Mouse (Mus musculus): Measurements from ENCODE around the gene B3gnt6. TPM values are rescaled to one million over a fixed set of nuclear protein-coding genes. Genes with fewer than 3 reads are reported as not detected.
"Not testable (repeated sequence)": the region's sequence is repeated elsewhere in the genome, so short reads cannot be mapped to it uniquely, and the experiment has no call there.

Gene B3gnt6
- not detected for polyA plus RNA-seq (2017; shearing (Covaris generic))

GRCm38 (mm10) chr7:98199381-98199780 is at the start of gene B3gnt6:
TSS of gene B3gnt6 (minus strand) at chr7:98199481.
- ATAC-seq = no peak

- ATAC-seq = no peak
Measured at GRCm38 (mm10) chr7:98236686-98237359, 37.5 kb upstream of the B3gnt6 start.

- no peak for ATAC-seq
Measured at GRCm38 (mm10) chr7:98223796-98224195, 24.5 kb upstream of the B3gnt6 start.

GRCm38 (mm10) chr7:98216713-98217112 is 17.4 kb upstream of the B3gnt6 start:
- no peak for ATAC-seq

- ATAC-seq = no peak
Measured at GRCm38 (mm10) chr7:98202946-98203345, 3.7 kb upstream of the B3gnt6 start.

- ATAC-seq = no peak
Measured at GRCm38 (mm10) chr7:98201493-98202028, 2.3 kb upstream of the B3gnt6 start.

- no peak for ATAC-seq
Measured at GRCm38 (mm10) chr7:98200396-98200795, 1.1 kb upstream of the B3gnt6 start.

GRCm38 (mm10) chr7:98195151-98195801 is 4.0 kb downstream of the B3gnt6 start:
- ATAC-seq = no peak

- peak; percentile 72 for ATAC-seq
Measured at GRCm38 (mm10) chr7:98194026-98194792, 5.1 kb downstream of the B3gnt6 start.

- ATAC-seq = peak; percentile 52
Measured at GRCm38 (mm10) chr7:98193515-98194025, 5.7 kb downstream of the B3gnt6 start.

GRCm38 (mm10) chr7:98191571-98192250 is 7.6 kb downstream of the B3gnt6 start:
- no peak for ATAC-seq

- no peak for ATAC-seq
Measured at GRCm38 (mm10) chr7:98190578-98190977, 8.7 kb downstream of the B3gnt6 start.

- ATAC-seq = no peak
Measured at GRCm38 (mm10) chr7:98189745-98190144, 9.5 kb downstream of the B3gnt6 start.

GRCm38 (mm10) chr7:98188680-98189079 is 10.6 kb downstream of the B3gnt6 start:
- no peak for ATAC-seq

GRCm38 (mm10) chr7:98188238-98188637 is 11.0 kb downstream of the B3gnt6 start:
- no peak for ATAC-seq

- not testable (repeated sequence) for ATAC-seq
Measured at GRCm38 (mm10) chr7:98187332-98187731, 11.9 kb downstream of the B3gnt6 start.

- no peak for ATAC-seq
Measured at GRCm38 (mm10) chr7:98186637-98187036, 12.6 kb downstream of the B3gnt6 start.

- ATAC-seq = no peak
Measured at GRCm38 (mm10) chr7:98185326-98185725, 14.0 kb downstream of the B3gnt6 start.

- ATAC-seq = no peak
Measured at GRCm38 (mm10) chr7:98178560-98179231, 20.6 kb downstream of the B3gnt6 start.

GRCm38 (mm10) chr7:98177929-98178559 is 21.2 kb downstream of the B3gnt6 start, which contains the start of gene Capn5:
TSS of gene Capn5 (minus strand) at chr7:98178274.
- peak; percentile 83 for ATAC-seq

GRCm38 (mm10) chr7:98177566-98177928 is 21.7 kb downstream of the B3gnt6 start:
- ATAC-seq = no peak
